Mouse (Mus musculus) heart, adult 10 weeks (tissue): Measurements from ENCODE around the gene Taf6l. TPM values are rescaled to one million over a fixed set of nuclear protein-coding genes. Genes with fewer than 3 reads are reported as not detected.

Experiments used
- polyA plus RNA-seq: library from polyadenylated mRNA; stranded (reverse); fragments of 350-450 nt; fragmentation: Illumina TruSeq; extraction: RNeasy Lipid Tissue Mini Kit (QIAGEN cat#74804); gene quantifications from one replicate; pipeline ENCODE4 v1.2.3, GENCODE M21; 2014; ENCODE audit warnings: low read depth, low replicate concordance

Taf6l gene
- 4.8 TPM for polyA plus RNA-seq

GRCm38 (mm10) chr19:8786008-8786781, at the start of gene Taf6l:
Gene Taf6l (minus strand): TSS chr19:8786417.

DNA sequence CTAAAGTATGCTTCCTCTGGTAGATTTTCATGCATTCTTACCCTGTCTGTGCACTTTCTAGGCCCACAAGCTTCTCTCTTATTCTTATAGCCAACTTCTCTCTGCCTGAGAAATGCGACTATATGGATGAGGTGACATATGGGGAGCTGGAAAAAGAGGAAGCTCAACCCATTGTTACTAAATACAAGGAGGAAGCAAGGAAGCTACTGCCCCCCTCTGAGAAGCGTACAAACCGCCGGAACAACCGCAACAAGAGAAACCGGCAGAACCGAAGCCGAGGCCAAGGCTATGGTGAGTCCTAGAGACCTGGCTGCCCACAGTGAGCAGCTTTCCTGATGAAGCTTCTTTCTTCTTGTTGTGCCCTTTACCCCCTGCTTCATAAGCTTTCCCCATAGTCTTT, 43.4 kb upstream of the Taf6l start, which contains the start of gene AC129217.1:
Gene AC129217.1, plus strand, starts transcription at position 114 of the 400 bp plus-strand sequence.

DNA sequence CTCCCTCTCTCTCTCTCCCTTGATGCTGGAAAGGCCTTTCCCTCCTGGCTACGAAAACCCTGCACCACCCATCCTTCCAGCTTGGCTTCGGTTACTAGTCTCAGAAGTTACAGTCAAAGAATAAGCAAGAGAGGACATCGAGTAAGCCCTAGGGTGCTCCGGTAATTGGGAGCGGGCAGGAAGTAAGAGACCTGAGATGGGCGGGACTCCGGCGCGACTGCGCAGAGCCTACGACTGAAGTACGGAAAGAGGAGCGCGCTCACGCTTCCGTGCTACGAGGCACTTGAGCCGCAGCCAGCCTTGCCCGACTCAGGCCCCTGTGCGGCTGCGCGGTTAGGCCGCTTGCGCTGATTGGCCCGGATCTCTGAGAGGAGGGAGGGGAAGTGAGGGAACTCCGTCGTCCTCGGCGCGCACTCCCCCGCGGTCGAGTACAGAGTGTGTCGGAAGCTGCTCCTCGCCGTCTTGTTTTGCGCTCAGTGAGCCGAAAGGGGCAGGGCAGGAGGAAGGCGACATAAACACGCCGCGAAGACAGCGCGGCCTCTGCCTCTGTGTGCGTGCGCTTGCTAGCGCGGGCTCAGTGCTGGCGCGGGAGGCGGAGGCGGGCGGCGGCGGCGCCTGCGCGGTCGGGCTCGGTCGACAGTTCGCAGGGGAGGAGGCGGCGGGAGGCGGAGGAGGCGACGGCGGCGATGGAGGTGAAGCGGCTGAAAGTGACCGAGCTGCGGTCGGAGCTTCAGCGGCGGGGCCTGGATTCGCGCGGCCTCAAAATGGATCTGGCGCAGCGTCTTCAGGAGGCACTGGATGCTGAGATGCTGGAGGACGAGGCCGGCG, 33.6 kb upstream of the Taf6l start, which contains the start of gene Hnrnpul2:
Gene Hnrnpul2, plus strand, starts transcription at position 415 of the 828 bp plus-strand sequence.

DNA sequence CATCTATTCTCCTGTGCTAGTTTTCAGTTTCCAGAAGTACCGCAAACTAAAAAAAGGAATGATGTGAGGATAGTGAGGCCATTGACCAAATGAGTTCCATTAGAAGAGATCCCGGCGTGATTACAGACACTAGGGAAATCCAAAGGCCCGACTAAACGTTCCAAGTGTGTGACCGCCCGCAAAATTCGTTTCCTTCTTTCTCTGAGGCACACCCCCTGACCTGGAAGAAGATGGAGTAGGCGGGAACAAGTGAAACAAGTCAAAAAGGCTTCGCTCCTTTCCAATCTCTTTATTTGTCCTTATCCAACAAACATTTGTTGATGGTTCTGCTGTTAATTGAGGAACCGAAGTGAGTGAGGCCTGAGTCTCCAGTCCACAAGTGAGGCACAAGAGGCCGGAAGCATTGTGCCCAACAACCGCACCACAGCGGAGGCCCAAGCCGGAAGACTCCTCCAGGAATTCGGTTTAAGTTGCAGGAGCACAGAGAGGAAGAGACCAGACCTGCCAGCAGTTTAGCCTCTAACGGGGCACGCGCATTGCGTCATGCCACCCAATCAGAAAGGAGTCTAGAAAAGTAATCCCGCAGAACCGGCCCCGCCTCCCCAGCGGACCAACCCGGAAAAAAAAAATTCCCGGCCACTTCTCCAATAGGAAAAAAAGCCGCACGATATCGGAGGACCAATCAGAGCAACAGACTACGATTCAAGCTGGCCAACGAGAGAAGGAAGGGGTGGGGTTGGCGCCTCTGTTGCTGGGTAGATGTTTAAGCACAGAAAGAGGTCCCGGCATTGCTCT, 32.8 kb upstream of the Taf6l start, which contains the start of gene Ttc9c:
Gene Ttc9c, minus strand, starts transcription at position 533 of the 795 bp plus-strand sequence.

GRCm38 (mm10) chr19:8802130-8802821, 16.1 kb upstream of the Taf6l start, which contains the start of gene Zbtb3:
Gene Zbtb3 (plus strand): TSS chr19:8802555.

GRCm38 (mm10) chr19:8798264-8798946, 12.2 kb upstream of the Taf6l start, which contains the start of gene Polr2g:
Gene Polr2g (minus strand): TSS chr19:8798577.

DNA sequence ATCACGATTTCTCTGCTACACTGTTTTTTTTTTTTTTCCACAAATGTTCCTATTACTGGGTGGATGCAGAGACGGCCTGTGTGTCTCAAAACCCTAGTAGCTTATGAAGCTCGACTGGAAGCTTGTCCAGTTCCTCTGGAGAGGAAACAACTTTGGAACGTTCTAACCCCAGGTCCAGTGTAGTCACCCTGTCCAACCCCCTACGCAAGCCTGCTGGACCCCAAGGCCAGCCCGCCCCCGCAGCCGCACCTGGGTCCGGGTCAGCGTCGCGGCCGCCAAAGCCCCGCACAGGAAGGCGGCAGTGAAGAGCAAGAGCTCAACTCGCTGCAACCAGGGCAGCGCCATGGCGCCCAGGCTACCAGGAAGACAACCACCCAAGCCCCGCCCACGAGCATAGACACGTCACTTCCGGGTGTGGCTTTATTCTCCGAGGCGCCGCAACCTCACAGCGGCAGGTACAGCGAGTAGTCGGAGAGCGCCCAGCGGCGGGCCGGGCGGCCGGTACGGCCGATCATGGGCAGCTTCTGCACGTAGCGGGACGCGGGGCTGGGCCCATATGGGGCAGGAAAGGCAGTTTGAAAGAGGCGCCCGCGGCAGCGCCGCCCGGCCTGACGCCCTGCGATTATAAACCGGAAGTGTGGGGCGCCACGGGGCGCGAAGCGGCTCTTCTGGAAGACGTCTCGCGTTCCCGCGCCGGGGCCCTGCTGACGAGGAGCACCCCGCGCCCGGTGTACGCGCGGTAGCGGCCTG, 12.0 kb downstream of the Taf6l start, which contains the start of gene Tmem179b:
Gene Tmem179b, minus strand, starts transcription at position 382 of the 750 bp plus-strand sequence.

DNA sequence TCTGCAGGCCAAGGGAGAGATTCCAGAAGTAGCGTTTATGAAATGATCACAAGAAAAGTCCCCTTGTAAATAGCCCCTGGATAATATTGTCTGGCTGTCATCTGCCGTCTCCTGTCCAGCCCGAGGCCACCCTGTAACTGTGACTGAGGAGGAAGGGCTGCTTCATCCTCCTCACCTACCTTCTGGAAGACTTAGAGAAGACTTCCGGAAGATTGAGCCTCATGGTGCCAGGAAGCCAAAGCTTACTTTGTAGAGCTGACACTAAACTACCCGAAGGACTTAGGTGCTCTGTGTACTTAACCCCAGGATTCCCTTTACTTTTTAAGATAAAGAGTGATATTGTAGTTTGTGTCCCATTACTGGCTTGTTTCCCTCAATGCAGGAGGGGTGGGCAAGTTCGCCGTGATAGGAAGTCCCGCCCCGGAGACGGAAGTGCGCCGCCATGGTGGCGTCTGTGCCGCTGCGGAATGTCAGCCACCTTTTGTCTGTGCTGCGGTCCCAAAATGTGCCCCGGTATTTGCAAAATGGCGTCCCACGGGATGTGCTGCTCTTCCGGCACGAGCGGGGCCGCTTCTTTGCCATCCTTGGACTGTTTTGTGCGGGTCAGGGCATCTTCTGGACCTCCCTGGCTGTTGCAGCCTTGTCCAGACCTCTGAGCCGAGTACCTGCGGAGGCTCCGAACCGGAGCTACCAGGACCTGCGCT, 15.5 kb downstream of the Taf6l start, which contains the start of gene Tmem223:
Gene Tmem223, plus strand, starts transcription at position 430 of the 704 bp plus-strand sequence.

DNA sequence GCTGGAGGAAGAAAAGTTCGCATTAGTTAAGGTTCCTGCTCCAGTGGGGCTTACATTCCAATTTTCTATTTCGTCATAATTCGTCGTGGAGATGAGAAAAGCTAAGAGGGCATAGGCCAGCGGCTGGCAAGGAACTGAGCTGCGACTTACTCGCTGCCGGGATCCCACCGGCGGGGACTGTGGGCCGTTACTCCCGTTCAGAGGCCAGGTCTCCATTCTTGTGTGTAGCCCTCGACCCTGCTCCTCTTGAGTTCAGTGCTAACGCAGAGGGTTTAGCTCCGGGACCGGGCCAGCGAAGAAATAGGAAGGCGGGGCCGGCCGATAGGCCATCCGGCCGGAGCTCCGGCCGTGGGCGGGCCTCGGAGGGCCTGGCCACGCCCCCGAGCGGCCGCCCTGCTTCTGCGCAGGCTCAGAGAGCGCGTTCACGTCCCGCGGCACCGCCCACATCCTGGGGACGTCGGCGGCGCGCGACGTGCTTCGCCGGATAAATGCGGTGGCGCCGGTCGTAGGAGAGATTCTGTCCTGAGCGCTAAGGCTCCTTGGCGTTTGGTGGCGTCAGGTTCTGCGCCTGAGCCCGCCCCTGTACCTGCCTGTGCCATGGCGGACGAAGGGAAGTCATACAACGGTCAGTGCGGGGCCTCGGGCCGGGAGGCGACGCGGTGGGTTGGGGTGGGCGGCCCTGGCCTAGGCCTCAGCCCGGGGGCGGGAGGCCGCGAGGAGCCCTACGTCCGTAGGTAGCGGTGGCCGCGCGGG, 29.4 kb downstream of the Taf6l start, which contains the start of gene Nxf1:
Gene Nxf1, plus strand, starts transcription at position 439 of the 753 bp plus-strand sequence.

GRCm38 (mm10) chr19:8741243-8741869, 44.9 kb downstream of the Taf6l start, which contains the start of gene Stx5a:
Gene Stx5a (plus strand): TSS chr19:8741413.

DNA sequence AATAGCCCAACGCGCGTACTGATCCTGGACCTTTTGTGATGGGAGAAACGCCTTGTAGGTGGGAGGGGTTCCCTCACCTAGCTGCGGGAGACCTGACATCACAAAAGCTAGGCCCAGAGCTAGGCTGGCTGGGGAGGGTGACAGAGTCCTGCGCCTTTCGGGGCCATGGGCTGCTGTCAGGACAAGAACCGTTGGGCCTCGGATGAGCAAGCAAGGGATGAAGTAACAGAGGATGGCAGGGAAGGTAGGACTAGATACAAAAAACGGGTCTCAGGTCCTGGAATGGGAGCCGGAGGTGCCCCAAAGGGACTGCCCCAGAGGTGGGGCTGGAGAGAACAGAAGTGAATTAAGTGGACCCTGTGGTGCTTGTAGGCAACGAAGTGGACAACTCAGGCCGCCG, 45.6 kb downstream of the Taf6l start, which contains the start of gene 1700092M07Rik:
Gene 1700092M07Rik, plus strand, starts transcription at position 116 of the 400 bp plus-strand sequence.

DNA sequence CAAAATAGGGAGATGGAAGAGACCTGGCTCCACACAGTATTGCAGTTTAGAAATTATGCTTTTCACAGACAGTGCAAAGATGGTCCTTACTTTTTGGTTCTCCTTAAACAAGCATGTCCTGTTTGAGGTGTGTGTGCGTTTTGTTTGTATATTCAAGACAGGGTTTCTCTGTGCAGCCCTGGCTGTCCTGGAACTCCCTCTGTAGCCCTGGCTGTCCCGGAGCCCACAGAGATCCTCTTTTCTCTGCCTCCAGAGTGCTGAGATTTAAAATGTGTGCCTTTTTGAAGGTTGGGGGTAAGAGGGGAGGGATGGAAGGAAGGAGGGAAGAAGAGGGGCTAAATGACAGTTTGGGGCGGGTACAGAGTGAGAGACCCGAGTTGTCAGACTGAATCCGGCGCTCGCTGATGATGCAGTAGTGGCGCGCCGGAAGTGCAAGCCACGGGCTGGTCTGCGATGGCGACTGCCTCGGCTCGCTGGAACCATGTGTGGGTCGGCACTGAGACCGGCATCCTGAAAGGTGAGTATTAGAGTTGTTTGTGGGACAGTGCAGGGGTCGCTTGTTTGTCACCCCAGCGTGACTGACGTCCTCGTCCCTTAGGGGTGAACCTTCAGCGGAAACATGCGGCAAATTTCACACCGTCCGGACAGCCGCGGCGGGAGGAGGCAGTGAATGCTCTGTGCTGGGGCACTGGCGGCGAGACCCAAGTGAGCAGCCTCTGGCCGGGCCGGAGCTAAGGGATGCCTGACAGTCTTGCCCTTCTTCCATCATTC, 50.6 kb downstream of the Taf6l start, which contains the start of gene Wdr74:
Gene Wdr74, plus strand, starts transcription at position 439 of the 771 bp plus-strand sequence.

